Mouse (Mus musculus) midbrain, postnatal 0 days (tissue): ENCODE results near the gene Prr14l. TPM values are rescaled to one million over a fixed set of nuclear protein-coding genes. Genes with fewer than 3 reads are reported as not detected.
"Not testable (repeated sequence)": the region's sequence is repeated elsewhere in the genome, so short reads cannot be mapped to it uniquely, and the experiment has no call there.

Experiments
- ATAC-seq: fragments of 200-750 bp; cut with Nextera tagmentation; 2 replicates; pipeline ENCODE4 v1.8.0; 2017; ENCODE audit warnings: moderate number of reproducible peaks, mild to moderate bottlenecking, moderate TSS enrichment, moderate library complexity; ENCODE audit not compliant: low FRiP score
- DNase-seq: peaks from one replicate; pipeline ENCODE4 v3.0.0-alpha.2; 2015; ENCODE audit warnings: low spot score
- H3K27ac ChIP-seq: fragments of 300-500 bp; sonication (generic); 2 replicates; pipeline ENCODE4 v1.5.1; 2014; ENCODE audit warnings: low read depth, mild to moderate bottlenecking, low read length, mixed read lengths
- H3K27me3 ChIP-seq: fragments of 300-500 bp; sonication (generic); 2 replicates; pipeline ENCODE4 v1.6.1; 2014; ENCODE audit warnings: low read length, control low read depth, mixed read lengths; ENCODE audit not compliant: insufficient read depth
- H3K36me3 ChIP-seq: fragments of 300-500 bp; sonication (generic); 2 replicates; pipeline ENCODE4 v1.6.1; 2014; ENCODE audit warnings: low read length, control low read depth, mixed read lengths; ENCODE audit not compliant: insufficient read depth
- H3K4me1 ChIP-seq: fragments of 300-500 bp; sonication (generic); 2 replicates; pipeline ENCODE4 v1.6.1; 2014; ENCODE audit warnings: mild to moderate bottlenecking, control low read depth, antibody characterized with exemption, low read length, mixed read lengths; ENCODE audit not compliant: insufficient read depth
- H3K4me2 ChIP-seq: fragments of 300-500 bp; sonication (generic); 2 replicates; pipeline ENCODE4 v1.6.1; 2014; ENCODE audit warnings: low read depth, mild to moderate bottlenecking, low read length, mixed read lengths; ENCODE audit not compliant: poor library complexity, severe bottlenecking
- H3K4me3 ChIP-seq: fragments of 300-500 bp; sonication (generic); 2 replicates; pipeline ENCODE4 v1.5.1; 2014; ENCODE audit warnings: low read depth, mild to moderate bottlenecking, low read length, moderate library complexity
- H3K9ac ChIP-seq: fragments of 300-500 bp; sonication (generic); replicated peaks from 2 replicates; pipeline ENCODE4 v1.6.1; 2014; ENCODE audit warnings: mild to moderate bottlenecking, low read length, moderate library complexity, mixed read lengths; ENCODE audit not compliant: poor library complexity, severe bottlenecking
- H3K9me3 ChIP-seq: fragments of 300-500 bp; sonication (generic); 2 replicates; pipeline ENCODE4 v1.6.1; 2016; ENCODE audit warnings: low read length, control low read depth
- CTCF ChIP-seq: IDR thresholded peaks from 2 replicates; pipeline ENCODE4 v1.5.1; 2016; ENCODE audit warnings: antibody characterized with exemption, mild to moderate bottlenecking
- WGBS: fragments of 180-500 bp; shearing (Covaris S2); extraction: QIAGEN DNeasy Blood & Tissue Kit; methylation state at CpG from one replicate; pipeline ENCODE4 v1.1.7; 2014; 5-methylcytosine and 5-hydroxymethylcytosine counted together
- polyA plus RNA-seq: library from polyadenylated mRNA; unstranded; fragments of >200 nt; fragmentation: Nextera tagmentation; extraction: Ambion mirVana; gene quantifications from 2 replicates; pipeline ENCODE4 v1.2.1, GENCODE M21; 2015
- total RNA-seq: library from RNA; depleted of rRNA; stranded (reverse); fragments of >200 nt; gene quantifications from 2 replicates; pipeline ENCODE4 v1.2.3, GENCODE M21; 2014

Gene Prr14l
- total and polyA plus RNA-seq, 2 experiments from 2014 or later, result 13.5 to 17.4 TPM

DNA sequence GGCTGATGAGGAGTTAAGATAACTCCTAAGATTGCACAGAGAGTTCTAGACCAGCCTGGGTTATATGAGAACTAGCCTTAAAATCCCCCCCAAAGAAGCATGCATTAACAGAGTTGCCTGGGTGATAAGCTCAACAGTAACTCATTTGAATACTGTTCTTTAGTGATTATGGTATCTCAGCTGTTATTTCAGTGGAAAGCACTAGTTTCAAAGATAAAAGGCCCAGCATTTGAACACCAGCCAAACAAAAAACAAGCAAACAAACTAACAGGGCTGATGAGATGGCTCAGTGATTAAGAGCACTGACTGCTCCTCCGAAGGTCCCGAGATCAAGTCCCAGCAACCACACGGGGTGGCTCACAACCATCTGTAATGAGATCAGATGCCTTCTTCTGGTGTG, 4.9 kb downstream of the Prr14l start:
- TF ChIP-seq CTCF, result no peak
- no peak for DNase-seq
- no peak overlapping the region for H3K9ac ChIP-seq
- H3K4me1 ChIP-seq, result peaks cover 4% of the 10 kb centered on the region
- H3K27me3 ChIP-seq, result no peaks in the 10 kb centered on the region
- no peak overlapping the region for H3K4me3 ChIP-seq
- no peak for ATAC-seq
- no peaks in the 10 kb centered on the region for H3K9me3 ChIP-seq
- no peak overlapping the region for H3K27ac ChIP-seq
- WGBS, result 96% methylated on average over 3 of the region's 3 CpGs
- no peak overlapping the region for H3K4me2 ChIP-seq
- H3K36me3 ChIP-seq, result no peaks in the 10 kb centered on the region

DNA sequence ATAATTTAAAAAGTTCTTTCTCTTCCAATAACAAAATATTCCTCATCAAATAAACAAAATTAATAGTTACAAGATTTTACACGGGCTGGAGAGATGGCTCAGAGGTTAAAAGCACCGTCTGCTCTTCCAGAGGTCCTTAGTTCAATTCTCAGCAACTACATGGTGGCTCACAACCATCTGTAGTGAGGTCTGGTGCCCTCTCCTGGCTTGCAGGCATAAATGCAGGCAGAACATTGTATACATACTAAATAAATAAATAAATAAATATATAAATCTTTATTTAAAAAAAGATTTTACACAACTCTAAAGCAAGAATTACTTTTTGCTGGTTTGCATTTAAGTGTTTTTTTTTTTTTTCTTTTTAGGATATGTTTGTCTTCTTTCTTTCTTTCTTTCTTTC, 14.0 kb downstream of the Prr14l start:
- TF ChIP-seq CTCF, result no peak
- Histone ChIP-seq H3K4me2 (no peak overlapping the region), H3K27me3 (no peaks in the 10 kb centered on the region), H3K4me3 (no peak overlapping the region), H3K36me3 (peaks cover 44% of the 10 kb centered on the region; the same call in 1 of the 2 replicates), H3K4me1 (no peaks in the 10 kb centered on the region), H3K27ac (no peak overlapping the region), H3K9ac (no peak overlapping the region), H3K9me3 (no peaks in the 10 kb centered on the region)
- DNase-seq (no peak), ATAC-seq (no peak)
- 93% methylated on average over 2 of the region's 2 CpGs for WGBS

DNA sequence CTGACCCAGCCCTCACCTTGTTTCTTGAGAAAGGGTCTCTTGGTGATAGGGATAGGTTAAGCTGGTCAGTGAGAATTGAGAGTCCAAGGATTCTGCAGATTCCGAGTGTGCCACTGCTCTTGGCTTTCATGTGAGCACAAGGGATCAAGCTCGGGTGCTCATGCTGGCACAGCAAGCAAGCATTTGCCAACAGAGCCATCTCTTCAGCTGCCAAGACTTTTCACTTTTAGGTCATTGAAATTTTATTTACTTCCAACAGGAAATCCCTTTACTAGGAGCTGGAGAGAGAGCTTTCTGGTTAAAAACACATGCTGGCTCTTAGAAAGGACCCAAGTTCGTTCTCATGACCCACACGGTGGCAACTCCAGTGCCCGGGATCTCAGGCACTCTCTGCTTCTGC, 17.1 kb downstream of the Prr14l start:
- peaks cover 31% of the 10 kb centered on the region; the same call in 1 of the 2 replicates for H3K36me3 ChIP-seq

DNA sequence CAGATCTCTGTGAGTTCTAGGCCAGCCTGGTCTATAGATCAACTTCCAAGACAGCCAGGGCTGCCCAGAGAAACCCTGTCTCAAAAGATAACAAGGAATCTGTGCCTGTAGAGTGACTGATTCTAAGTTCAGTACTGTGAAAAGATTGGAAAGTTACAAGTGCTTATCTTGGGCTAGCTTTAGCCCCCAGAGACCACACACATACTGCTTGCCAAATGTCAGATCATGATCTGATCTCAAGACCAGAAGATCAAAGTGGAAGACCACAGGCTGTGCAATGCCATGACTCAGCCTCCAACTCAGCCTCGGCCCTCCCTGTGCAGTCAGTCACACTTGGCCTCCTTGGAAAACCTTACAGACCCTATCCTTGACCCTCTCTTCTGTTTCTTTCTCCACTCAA, 19.6 kb downstream of the Prr14l start:
- no peaks in the 10 kb centered on the region for H3K27me3 ChIP-seq
- no peaks in the 10 kb centered on the region for H3K4me1 ChIP-seq
- DNase-seq, result no peak
- no peak overlapping the region for H3K4me3 ChIP-seq
- H3K4me2 ChIP-seq, result no peak overlapping the region
- H3K27ac ChIP-seq, result no peak overlapping the region
- 94% methylated on average over 1 of the region's 1 CpGs for WGBS
- peaks cover 29% of the 10 kb centered on the region; the same call in 1 of the 2 replicates for H3K36me3 ChIP-seq
- no peaks in the 10 kb centered on the region for H3K9me3 ChIP-seq
- TF ChIP-seq CTCF, result no peak
- ATAC-seq, result no peak
- H3K9ac ChIP-seq, result no peak overlapping the region

More for the DNA sequence above, 17.1 kb downstream of the Prr14l start:
- Histone ChIP-seq H3K9me3 (no peaks in the 10 kb centered on the region), H3K27ac (no peak overlapping the region), H3K27me3 (no peaks in the 10 kb centered on the region), H3K9ac (no peak overlapping the region), H3K4me3 (no peak overlapping the region), H3K4me1 (no peaks in the 10 kb centered on the region), H3K4me2 (no peak overlapping the region)
- DNase-seq (no peak), ATAC-seq (no peak)
- 81% methylated on average over 5 of the region's 5 CpGs for WGBS
- TF ChIP-seq CTCF, result no peak

DNA sequence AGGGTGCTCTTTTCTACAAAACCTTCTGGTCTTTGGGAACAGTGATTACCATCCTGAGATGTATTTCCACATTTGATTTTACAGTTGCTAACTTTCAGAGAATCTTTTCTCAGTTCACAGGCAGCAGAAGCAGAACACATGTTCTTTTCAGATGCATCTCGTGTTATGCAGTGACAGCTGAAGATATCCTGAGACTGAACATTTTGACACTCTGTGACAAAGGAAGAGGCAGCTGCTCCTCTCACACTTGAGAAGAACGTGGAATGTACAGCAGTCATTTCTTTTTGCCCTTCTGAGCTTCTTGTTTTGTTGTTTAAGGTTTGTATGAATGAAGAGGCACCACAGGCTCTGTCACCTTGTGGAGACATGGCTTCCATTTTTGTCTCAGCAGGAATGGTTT, 24.0 kb downstream of the Prr14l start:
- 85% methylated on average over 2 of the region's 2 CpGs for WGBS
- no peak for DNase-seq

DNA sequence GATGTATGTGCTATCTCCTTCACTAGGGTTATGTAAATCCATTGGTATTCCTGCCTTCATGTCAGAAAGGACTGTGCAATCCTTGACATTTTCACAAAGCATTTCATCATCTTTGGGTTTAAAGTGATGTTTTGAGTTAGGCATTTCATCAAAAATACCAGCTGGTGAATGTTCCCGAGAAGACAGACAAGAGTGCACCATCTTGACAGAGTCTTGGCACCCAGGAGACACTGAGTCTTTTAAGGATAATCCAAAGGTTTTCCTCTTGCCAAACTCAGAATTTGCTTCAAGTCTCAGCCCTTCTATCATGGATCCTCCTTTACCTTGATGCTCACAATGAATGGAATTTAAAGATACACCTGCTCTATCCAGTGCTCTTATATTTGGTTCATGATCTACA, 25.3 kb downstream of the Prr14l start:
- not testable (repeated sequence) for H3K9ac ChIP-seq, H3K27me3 ChIP-seq, H3K4me3 ChIP-seq, H3K4me1 ChIP-seq, H3K9me3 ChIP-seq, H3K4me2 ChIP-seq, H3K27ac ChIP-seq, ATAC-seq, DNase-seq
- H3K36me3 ChIP-seq, result peaks cover 24% of the 10 kb centered on the region
- WGBS, result 84% methylated on average over 1 of the region's 1 CpGs

More for the DNA sequence above, 24.0 kb downstream of the Prr14l start:
- H3K4me3 ChIP-seq, result no peak overlapping the region
- H3K4me1 ChIP-seq, result no peaks in the 10 kb centered on the region
- H3K36me3 ChIP-seq, result peaks cover 27% of the 10 kb centered on the region
- no peak for ATAC-seq
- no peak overlapping the region for H3K9ac ChIP-seq
- no peak overlapping the region for H3K4me2 ChIP-seq
- TF ChIP-seq CTCF, result no peak
- no peak overlapping the region for H3K27ac ChIP-seq
- H3K9me3 ChIP-seq, result no peaks in the 10 kb centered on the region
- H3K27me3 ChIP-seq, result no peaks in the 10 kb centered on the region
